Mouse (Mus musculus): ENCODE results near the gene Gal3st2b.
"Not testable (repeated sequence)": the region's sequence is repeated elsewhere in the genome, so short reads cannot be mapped to it uniquely, and the experiment has no call there.

Gene Gal3st2b

DNA sequence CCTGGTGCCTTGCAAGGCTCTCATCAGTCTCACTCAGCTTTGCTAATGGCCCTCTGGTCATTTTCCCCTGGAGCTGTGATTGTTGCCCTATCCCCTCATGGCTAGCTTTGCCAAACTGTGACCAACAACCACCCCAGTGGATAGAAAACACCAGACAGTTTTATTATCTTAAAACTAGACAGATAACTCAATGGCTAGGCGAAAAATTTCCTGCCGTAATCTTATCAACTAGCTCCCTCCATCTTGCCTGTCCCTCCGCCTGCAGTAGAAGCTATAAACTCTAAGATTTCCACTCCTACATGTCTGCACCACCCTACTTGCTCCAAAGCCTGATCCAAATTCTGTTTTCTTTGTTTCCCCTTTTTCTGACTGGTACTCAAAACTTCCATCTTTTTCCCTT lies 68.1 kb downstream of the Gal3st2b start:
- no peak for DNase-seq

DNA sequence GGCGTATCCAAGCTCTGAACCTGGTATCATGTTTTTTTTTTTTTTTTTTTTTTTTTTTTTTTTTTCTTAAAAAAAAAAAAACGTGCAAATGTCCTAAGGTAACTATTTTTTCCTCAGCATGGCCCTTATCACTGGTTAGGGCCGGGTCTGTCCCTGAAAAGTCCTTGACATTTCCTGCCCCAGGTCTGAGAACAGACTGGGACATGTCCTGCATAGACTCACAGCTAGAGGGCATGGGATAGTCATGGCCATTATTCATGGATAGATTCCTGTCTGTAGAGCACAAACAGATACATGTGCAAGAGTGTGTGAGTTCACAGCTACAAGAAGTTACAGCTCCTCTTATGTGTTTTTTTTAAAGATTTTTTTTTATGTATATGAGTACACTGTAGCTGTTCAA lies 70.7 kb downstream of the Gal3st2b start:
- DNase-seq: no peak

GRCm38 (mm10) chr1:93990209-93990608 lies 72.1 kb downstream of the Gal3st2b start, which contains the start of gene Gal3st2c:
TSS of gene Gal3st2c (plus strand) at chr1:93990509.
- not testable (repeated sequence) for DNase-seq

DNA sequence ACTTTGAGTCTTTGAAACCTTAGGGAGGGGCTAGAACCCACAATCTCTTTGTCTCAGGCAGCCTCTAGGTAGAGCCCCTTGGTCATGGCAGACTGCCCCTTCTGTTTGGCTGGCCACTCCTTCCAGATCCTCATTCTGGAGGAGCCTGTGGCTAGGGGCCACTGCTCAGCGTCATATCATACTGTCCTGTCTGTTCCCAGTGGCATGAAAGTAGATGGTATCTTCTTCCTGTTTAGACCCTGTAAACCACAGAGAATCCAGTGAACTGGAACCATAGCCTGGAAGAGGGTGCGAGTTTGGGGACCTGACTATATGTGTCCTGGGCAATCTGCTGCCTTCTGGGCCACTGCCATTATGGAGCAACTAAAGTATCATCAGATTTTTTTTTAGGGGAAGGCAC lies 73.0 kb downstream of the Gal3st2b start:
- DNase-seq: not testable (repeated sequence)

- not testable (repeated sequence) for DNase-seq
These were observed 73.4 kb downstream of the Gal3st2b start for GRCm38 (mm10) chr1:93991491-93991890.

Measured in layer of hippocampus, adult 9-11 months (tissue).